Mouse (Mus musculus): ENCODE results near the gene Iqsec1.

GRCm38 (mm10) chr6:90904143-90904542 lies 84.3 kb downstream of the Iqsec1 start:
- TF ChIP-seq EP300 (IDR thresholded peaks at IDR 0.05; ENCODE audit: insufficient read depth, low read depth, low read length) (no peak), CTCF (IDR thresholded peaks at IDR 0.05; ENCODE audit: low read depth, low read length) (no peak)
